31 mouse cellular contexts compared by ENCODE assay signal in genomic region chr13:41293595-41293994, GRCm38 (mm10). TPM values are rescaled to one million over a fixed set of nuclear protein-coding genes. Genes with fewer than 3 reads are reported as not detected.
DNase-seq lines count a peak whose midpoint lies in the region; ATAC-seq and TF ChIP-seq lines count a peak whose summit lies in the region.
"Had no signal": no experiment of that assay in that cellular context is flagged by ENCODE, and none has a peak within 500 bp of the region (broad histone marks: within the 10 kb centered on the region; RNA-seq: fewer than 3 reads in every experiment).

No protein-coding gene starts in this region.

- peak; percentile 44 for DNase-seq in heart, adult 11 months
- no peak for DNase-seq in heart, adult 2 months
- DNase-seq in embryo, embryonic 10 days (ENCODE audit: low spot score): peak; percentile 50
- DNase-seq in embryo, embryonic 9.5 days (ENCODE audit: extremely low spot score): peak; percentile 14
- no peak for DNase-seq in kidney, postnatal 4 days
- DNase-seq: adrenal gland, postnatal 10 days; adrenal gland, postnatal 36 days; cerebellum, adult 8-10 months; cerebellum, postnatal 10 days; cerebellum, postnatal 36 days; gastrocnemius, postnatal 10 days; gastrocnemius, postnatal 36 days; heart, postnatal 10 days; heart, postnatal 36 days had no signal

- H3K4me1 ChIP-seq in heart, adult 2 months (ENCODE audit: control insufficient read depth, insufficient read depth, low read length): peaks cover 3% of the 10 kb centered on the region
- H3K4me1 ChIP-seq in liver, embryonic 12.5 days: no peaks in the 10 kb centered on the region
- H3K4me1 ChIP-seq: forebrain, embryonic 13.5 days; hindbrain, embryonic 15.5 days had no signal

- no peaks in the 10 kb centered on the region for H3K27me3 ChIP-seq in heart, adult 2 months (ENCODE audit: control insufficient read depth, insufficient read depth, low read length)
- H3K27me3 ChIP-seq in liver, embryonic 12.5 days (replicated peaks): no peaks in the 10 kb centered on the region; the same call in 1 of the 2 replicates
- H3K27me3 ChIP-seq: forebrain, embryonic 13.5 days; heart, embryonic 12.5 days had no signal

- 78% methylated on average over 5 of the region's 5 CpGs for WGBS in heart, adult 2 months
- WGBS in liver, embryonic 12.5 days (ENCODE audit: insufficient replicate concordance): 57% methylated on average over 5 of the region's 5 CpGs

- intact Hi-C loops in heart, adult 2 months (cut with DNase I): no loop called here

- TF ChIP-seq EP300 in heart, adult 2 months (IDR thresholded peaks at IDR 0.05; ENCODE audit: insufficient read depth, low read depth, low read length): no peak

- ATAC-seq in liver, embryonic 12.5 days: no peak
- ATAC-seq: activated CD4-positive, CD25-positive, alpha-beta regulatory T cell, adult 4 months; forebrain, embryonic 13.5 days; forebrain, embryonic 16.5 days; intestine, postnatal 0 days had no signal

- no peak for TF ChIP-seq POLR2A in heart, adult 2 months (IDR thresholded peaks at IDR 0.05; ENCODE audit: insufficient read depth, low read depth, low read length)

- H3K4me2 ChIP-seq in liver, embryonic 12.5 days: no peak overlapping the region
- H3K4me2 ChIP-seq: forebrain, embryonic 13.5 days; heart, embryonic 12.5 days; heart, embryonic 15.5 days; hindbrain, embryonic 12.5 days; hindbrain, embryonic 15.5 days had no signal

- TF ChIP-seq CTCF in heart, adult 2 months (IDR thresholded peaks at IDR 0.05): no peak

- H3K79me2 ChIP-seq in heart, adult 2 months (replicated peaks; ENCODE audit: control insufficient read depth, insufficient read depth, low read length): no peaks in the 10 kb centered on the region

- no peak overlapping the region for H3K4me3 ChIP-seq in heart, adult 2 months
- no peak overlapping the region for H3K4me3 ChIP-seq in liver, embryonic 12.5 days
- H3K4me3 ChIP-seq: forebrain, embryonic 10.5 days; forebrain, embryonic 13.5 days; heart, embryonic 12.5 days; heart, embryonic 15.5 days; hindbrain, embryonic 12.5 days; hindbrain, embryonic 15.5 days had no signal

- H3K9me3 ChIP-seq in liver, embryonic 12.5 days (replicated peaks): no peaks in the 10 kb centered on the region
- H3K9me3 ChIP-seq: forebrain, embryonic 10.5 days; forebrain, embryonic 13.5 days; heart, embryonic 12.5 days; heart, embryonic 15.5 days; hindbrain, embryonic 12.5 days; hindbrain, embryonic 15.5 days had no signal

- no peaks in the 10 kb centered on the region for H3K36me3 ChIP-seq in heart, adult 2 months (ENCODE audit: control insufficient read depth, insufficient read depth, low read length)
- H3K36me3 ChIP-seq in liver, embryonic 12.5 days: no peaks in the 10 kb centered on the region
- H3K36me3 ChIP-seq: forebrain, embryonic 10.5 days; heart, embryonic 12.5 days; heart, embryonic 15.5 days; hindbrain, embryonic 12.5 days; hindbrain, embryonic 15.5 days had no signal

- H3K9ac ChIP-seq in heart, adult 2 months (ENCODE audit: low read depth, low read length): no peak overlapping the region
- no peak overlapping the region for H3K9ac ChIP-seq in liver, embryonic 12.5 days
- H3K9ac ChIP-seq: forebrain, embryonic 13.5 days; heart, embryonic 12.5 days; heart, embryonic 15.5 days; hindbrain, embryonic 12.5 days; hindbrain, embryonic 15.5 days had no signal

- H3K27ac ChIP-seq in heart, adult 2 months: no peak overlapping the region
- H3K27ac ChIP-seq in liver, embryonic 12.5 days: no peak overlapping the region
- H3K27ac ChIP-seq: forebrain, embryonic 10.5 days; forebrain, embryonic 13.5 days; heart, embryonic 15.5 days; hindbrain, embryonic 12.5 days; hindbrain, embryonic 15.5 days had no signal

RNA-seq across cellular contexts. Expression of gene Gm17364, which starts 19.8 kb away (rescaled TPM):
- not detected for total RNA-seq in heart, adult 2 months (2021)
- polyA plus RNA-seq in heart, adult 2 months (2012; rRNA removed): not detected in 2 replicates
- not detected in 2 replicates for polyA plus RNA-seq in liver, embryonic 12.5 days (2016; fragmentation: Nextera tagmentation; extraction: Ambion mirVana)
- total RNA-seq: adrenal gland, postnatal 10 days; adrenal gland, postnatal 36 days; ES-E14; gastrocnemius, adult 18-20 months; gastrocnemius, postnatal 10 days; gastrocnemius, postnatal 36 days; granulocyte monocyte progenitor cell, adult 5-6 weeks; heart, postnatal 10 days; heart, postnatal 36 days had no signal
- polyA plus RNA-seq: activated CD4-positive, CD25-positive, alpha-beta regulatory T cell, adult 4 months; cortical plate, adult 2 months; embryonic facial prominence, embryonic 11.5 days; embryonic facial prominence, embryonic 14.5 days; forebrain, embryonic 10.5 days; forebrain, embryonic 13.5 days; forebrain, embryonic 16.5 days; heart, embryonic 12.5 days; heart, embryonic 15.5 days; hindbrain, embryonic 12.5 days; hindbrain, embryonic 15.5 days; intestine, embryonic 14.5 days; intestine, postnatal 0 days had no signal

RNA-seq across cellular contexts. Expression of gene Smim13, which starts 44.0 kb away (rescaled TPM):
- total RNA-seq in heart, adult 2 months (2021): 10 to 100 TPM; 23.0 to 27.6 TPM
- 9.0 and 19.7 TPM in 2 replicates for polyA plus RNA-seq in heart, adult 2 months (2012; rRNA removed)
- polyA plus RNA-seq in liver, embryonic 12.5 days (2016; fragmentation: Nextera tagmentation; extraction: Ambion mirVana): 10.3 and 11.2 TPM in 2 replicates

Comparison
In these comparisons a context has a peak if more than half of its experiments do, and no peak if none do; other contexts are left out.
1. DNase-seq: peak in heart, adult 11 months (single experiment), embryo, embryonic 10 days (single experiment) and embryo, embryonic 9.5 days (single experiment); none in heart, adult 2 months (0 of 2) and kidney, postnatal 4 days (0 of 2).